Mouse (Mus musculus) MEL (cell line): ENCODE measurements around the gene Lnx2. TPM values are rescaled to one million over a fixed set of nuclear protein-coding genes. Genes with fewer than 3 reads are reported as not detected.

Experiments used
- DNase-seq: peaks from one replicate; pipeline ENCODE4 v3.0.0; 2011; ENCODE audit warnings: low read depth, low spot score
- H3K27ac ChIP-seq: 2 replicates; pipeline ENCODE4 v1.5.1; 2012; ENCODE audit warnings: low read depth, mild to moderate bottlenecking, control low read depth, low read length, moderate library complexity; ENCODE audit not compliant: control insufficient read depth
- H3K27me3 ChIP-seq, 2 experiments: fragments of 150-350 bp in 1 of 2; sonication (generic) in 1 of 2; 2 replicates each; pipeline ENCODE4 v1.6.1; 2012; ENCODE audit warnings: low read length in 2 of 2, mild to moderate bottlenecking in 2 of 2, improper control_type of control experiment in 1 of 2, moderate library complexity in 1 of 2; ENCODE audit not compliant: insufficient read depth in 2 of 2, control insufficient read depth in 1 of 2
- H3K36me3 ChIP-seq, 2 experiments: 2 replicates each; pipeline ENCODE4 v1.6.1; 2012 to 2014; ENCODE audit warnings: low read length in 2 of 2, improper control_type of control experiment in 1 of 2, inconsistent platforms in 1 of 2, mild to moderate bottlenecking in 1 of 2; ENCODE audit not compliant: insufficient read depth in 2 of 2, control insufficient read depth in 1 of 2
- H3K4me1 ChIP-seq, 2 experiments: fragments of 150-350 bp in 1 of 2; sonication (generic) in 1 of 2; 2 replicates each; pipeline ENCODE4 v1.6.1; 2012; ENCODE audit warnings: low read length in 2 of 2, improper control_type of control experiment in 1 of 2, mild to moderate bottlenecking in 1 of 2; ENCODE audit not compliant: insufficient read depth in 2 of 2, control insufficient read depth in 1 of 2
- H3K4me3 ChIP-seq, 2 experiments: fragments of 150-350 bp in 1 of 2; sonication (generic) in 1 of 2; 2 replicates each; pipeline ENCODE4 v1.5.1; 2012; ENCODE audit warnings: low read depth in 2 of 2, low read length in 2 of 2, mild to moderate bottlenecking in 2 of 2, moderate library complexity in 2 of 2, control low read depth in 1 of 2, improper control_type of control experiment in 1 of 2; ENCODE audit not compliant: control insufficient read depth in 1 of 2, insufficient read depth in 1 of 2
- H3K79me2 ChIP-seq: 2 replicates; pipeline ENCODE4 v1.6.1; 2012; ENCODE audit warnings: mild to moderate bottlenecking, low read length, moderate library complexity; ENCODE audit not compliant: control insufficient read depth, poor library complexity, insufficient read depth
- H3K9ac ChIP-seq: 2 replicates; pipeline ENCODE4 v1.6.1; 2012; ENCODE audit warnings: low read depth, mild to moderate bottlenecking, control low read depth, low read length, moderate library complexity; ENCODE audit not compliant: control insufficient read depth, poor library complexity, severe bottlenecking
- H3K9me3 ChIP-seq: fragments of 150-350 bp; sonication (generic); replicated peaks from 2 replicates; pipeline ENCODE4 v1.6.1; 2012; ENCODE audit warnings: mild to moderate bottlenecking, low read length, improper control_type of control experiment, moderate library complexity; ENCODE audit not compliant: insufficient read depth
- BHLHE40 ChIP-seq: IDR thresholded peaks from 2 replicates; pipeline ENCODE4 v1.6.1; 2012; ENCODE audit warnings: low read depth, mild to moderate bottlenecking, inconsistent platforms, low read length, improper control_type of control experiment, borderline replicate concordance
- CHD1 ChIP-seq: IDR thresholded peaks from 2 replicates; pipeline ENCODE4 v1.6.1; 2012; ENCODE audit warnings: low read depth, mild to moderate bottlenecking, inconsistent platforms, low read length, improper control_type of control experiment
- CHD2 ChIP-seq: IDR thresholded peaks from 2 replicates; pipeline ENCODE4 v1.6.1; 2011; ENCODE audit warnings: low read length, improper control_type of control experiment
- ELF1 ChIP-seq: IDR thresholded peaks from 2 replicates; pipeline ENCODE4 v1.6.1; 2014; ENCODE audit warnings: low read depth, mild to moderate bottlenecking, inconsistent platforms, low read length, improper control_type of control experiment, moderate library complexity
- EP300 ChIP-seq, 2 experiments: IDR thresholded peaks; 2 replicates each; pipeline ENCODE4 v1.6.1; 2011; ENCODE audit warnings: improper control_type of control experiment in 2 of 2, low read length in 2 of 2, low read depth in 1 of 2, mild to moderate bottlenecking in 1 of 2
- GABPA ChIP-seq: IDR thresholded peaks from 2 replicates; pipeline ENCODE4 v1.6.1; 2012; ENCODE audit warnings: low read depth, mild to moderate bottlenecking, inconsistent platforms, low read length, improper control_type of control experiment, moderate library complexity
- GATA1 ChIP-seq: IDR thresholded peaks from 2 replicates; pipeline ENCODE4 v1.6.1; 2011; ENCODE audit warnings: low read depth, low read length, improper control_type of control experiment
- MAZ ChIP-seq: IDR thresholded peaks from 2 replicates; pipeline ENCODE4 v1.6.1; 2012; ENCODE audit warnings: low read depth, mild to moderate bottlenecking, inconsistent platforms, low read length, improper control_type of control experiment
- MYB ChIP-seq: IDR thresholded peaks from 2 replicates; pipeline ENCODE4 v1.6.1; 2011; ENCODE audit warnings: mild to moderate bottlenecking, low read depth, low read length, improper control_type of control experiment
- MYC ChIP-seq: IDR thresholded peaks from 2 replicates; pipeline ENCODE4 v1.6.1; 2011; ENCODE audit warnings: low read depth, mild to moderate bottlenecking, low read length, improper control_type of control experiment, moderate library complexity
- NELFE ChIP-seq: IDR thresholded peaks from 2 replicates; pipeline ENCODE4 v1.6.1; 2011; ENCODE audit warnings: low read depth, low read length, improper control_type of control experiment
- NRF1 ChIP-seq: IDR thresholded peaks from 2 replicates; pipeline ENCODE4 v1.6.1; 2014; ENCODE audit warnings: low read depth, mild to moderate bottlenecking, inconsistent platforms, low read length, improper control_type of control experiment, moderate library complexity; ENCODE audit not compliant: poor library complexity, insufficient read depth, severe bottlenecking
- POLR2A ChIP-seq, 2 experiments: IDR thresholded peaks; 2 replicates each; pipeline ENCODE4 v1.6.1; 2011 to 2012; ENCODE audit warnings: low read length in 2 of 2, mild to moderate bottlenecking in 2 of 2, control low read depth in 1 of 2, improper control_type of control experiment in 1 of 2, low read depth in 1 of 2, moderate library complexity in 1 of 2; ENCODE audit not compliant: control insufficient read depth in 1 of 2, insufficient read depth in 1 of 2, poor library complexity in 1 of 2
- RCOR1 ChIP-seq: IDR thresholded peaks from 2 replicates; pipeline ENCODE4 v1.6.1; 2012; ENCODE audit warnings: low read depth, mild to moderate bottlenecking, inconsistent platforms, low read length, improper control_type of control experiment
- SIN3A ChIP-seq: IDR thresholded peaks from 2 replicates; pipeline ENCODE4 v1.6.1; 2012; ENCODE audit warnings: low read length, improper control_type of control experiment, inconsistent platforms
- SMC3 ChIP-seq: IDR thresholded peaks from 2 replicates; pipeline ENCODE4 v1.6.1; 2011; ENCODE audit warnings: low read depth, low read length, improper control_type of control experiment
- TBP ChIP-seq: IDR thresholded peaks from 2 replicates; pipeline ENCODE4 v1.8.0; 2011; ENCODE audit warnings: low read depth, low read length, improper control_type of control experiment
- UBTF ChIP-seq: IDR thresholded peaks from 2 replicates; pipeline ENCODE4 v1.6.1; 2012; ENCODE audit warnings: low read depth, mild to moderate bottlenecking, inconsistent platforms, low read length, improper control_type of control experiment, moderate library complexity, borderline replicate concordance; ENCODE audit not compliant: insufficient read depth
- USF2 ChIP-seq, 2 experiments: IDR thresholded peaks; 2 replicates each; pipeline ENCODE4 v1.6.1; 2011 to 2012; ENCODE audit warnings: improper control_type of control experiment in 2 of 2, low read length in 2 of 2, borderline replicate concordance in 1 of 2, inconsistent platforms in 1 of 2, low read depth in 1 of 2, mild to moderate bottlenecking in 1 of 2; ENCODE audit not compliant: insufficient read depth in 1 of 2
- ZC3H11A ChIP-seq: IDR thresholded peaks from 2 replicates; pipeline ENCODE4 v1.6.1; 2012; ENCODE audit warnings: low read depth, mild to moderate bottlenecking, inconsistent platforms, low read length, improper control_type of control experiment
- ZKSCAN1 ChIP-seq: IDR thresholded peaks from 2 replicates; pipeline ENCODE4 v1.6.1; 2012; ENCODE audit warnings: low read depth, mild to moderate bottlenecking, inconsistent platforms, low read length, improper control_type of control experiment, moderate library complexity
- ZNF384 ChIP-seq: IDR thresholded peaks from 2 replicates; pipeline ENCODE4 v1.6.1; 2012; ENCODE audit warnings: low read depth, mild to moderate bottlenecking, inconsistent platforms, low read length, improper control_type of control experiment
- polyA plus RNA-seq, 2 experiments: library from polyadenylated mRNA; stranded (reverse) in 1 of 2; unstranded in 1 of 2; fragments of >175 nt in 1 of 2; fragments of >200 nt in 1 of 2; gene quantifications; 2 replicates each; pipeline versions ENCODE4 v1.2.1 to v1.2.4; 2012; ENCODE audit warnings: low replicate concordance in 2 of 2, low read depth in 1 of 2; ENCODE audit not compliant: insufficient read length in 2 of 2, insufficient read depth in 1 of 2, missing spikeins in 1 of 2
- total RNA-seq: library from RNA; depleted of rRNA; stranded (reverse); fragments of 300-350 nt; gene quantifications from 2 replicates; pipeline ENCODE4 v1.2.3, GENCODE M21; 2012

Gene Lnx2
- total and polyA plus RNA-seq, 3 experiments, result 22.0 to 26.1 TPM; not detected in 1

DNA sequence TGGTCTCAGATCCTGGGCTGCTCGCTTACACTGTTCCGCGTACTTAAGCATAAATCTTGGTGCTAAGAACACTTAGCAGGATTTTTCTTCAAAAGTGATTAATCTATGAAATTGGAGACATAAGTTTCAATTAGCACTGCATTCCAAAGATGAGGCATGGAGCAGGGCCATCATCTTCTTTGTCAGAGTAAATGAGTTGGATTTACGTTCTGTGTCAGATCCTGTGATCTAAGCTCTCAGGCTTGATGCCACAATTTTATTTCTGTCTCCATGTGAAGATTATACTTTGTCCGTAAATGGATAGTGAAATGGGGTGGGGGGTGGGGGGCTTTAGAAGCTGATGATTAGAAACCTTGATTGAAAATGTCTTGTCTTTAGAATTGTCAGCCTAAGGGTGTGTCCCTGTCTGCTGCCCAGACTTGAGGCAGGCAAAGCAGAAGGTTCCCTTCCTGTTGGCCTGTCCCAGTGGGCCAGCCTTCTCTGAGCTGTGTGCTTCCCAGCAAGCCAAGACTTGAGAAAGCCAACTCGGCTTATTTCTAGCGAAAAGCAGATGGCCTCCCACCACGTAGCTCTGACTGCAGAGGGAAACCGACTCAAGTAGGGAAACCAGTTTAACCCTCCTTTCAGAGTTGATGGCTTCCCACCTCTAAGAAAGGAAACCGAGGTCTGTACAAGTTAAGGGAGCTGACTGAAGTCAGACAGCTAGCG is 14.0 kb upstream of the Lnx2 start:
- no peak overlapping the region for H3K4me3 ChIP-seq
- no peak for DNase-seq
- no peak for TF ChIP-seq POLR2A (IDR thresholded peaks at IDR 0.05; ENCODE audit: control insufficient read depth in 1 of 2, insufficient read depth in 1 of 2, low read depth in 1 of 2, low read length in 2 of 2, poor library complexity in 1 of 2)
- TF ChIP-seq TBP, result no peak
- TF ChIP-seq CHD1, result no peak
- TF ChIP-seq BHLHE40, result no peak
- TF ChIP-seq SMC3, result no peak
- TF ChIP-seq GABPA, result no peak
- no peak for TF ChIP-seq MAZ
- TF ChIP-seq ZNF384, result no peak
- no peak for TF ChIP-seq ELF1
- no peak for TF ChIP-seq USF2 (IDR thresholded peaks at IDR 0.05; ENCODE audit: borderline replicate concordance in 1 of 2, insufficient read depth in 1 of 2, low read depth in 1 of 2, low read length in 2 of 2)
- TF ChIP-seq RCOR1, result no peak
- H3K4me1 ChIP-seq, result peaks cover 4 to 8% of the 10 kb centered on the region in 2 experiments; a peak in 2 of 4 replicates
- H3K9ac ChIP-seq, result no peak overlapping the region
- no peaks in the 10 kb centered on the region for H3K9me3 ChIP-seq
- H3K27me3 ChIP-seq, result no peaks in the 10 kb centered on the region
- H3K79me2 ChIP-seq, result peaks cover 9% of the 10 kb centered on the region
- H3K36me3 ChIP-seq, result peaks cover 2 to 11% of the 10 kb centered on the region in 2 experiments
- H3K27ac ChIP-seq, result no peak overlapping the region

DNA sequence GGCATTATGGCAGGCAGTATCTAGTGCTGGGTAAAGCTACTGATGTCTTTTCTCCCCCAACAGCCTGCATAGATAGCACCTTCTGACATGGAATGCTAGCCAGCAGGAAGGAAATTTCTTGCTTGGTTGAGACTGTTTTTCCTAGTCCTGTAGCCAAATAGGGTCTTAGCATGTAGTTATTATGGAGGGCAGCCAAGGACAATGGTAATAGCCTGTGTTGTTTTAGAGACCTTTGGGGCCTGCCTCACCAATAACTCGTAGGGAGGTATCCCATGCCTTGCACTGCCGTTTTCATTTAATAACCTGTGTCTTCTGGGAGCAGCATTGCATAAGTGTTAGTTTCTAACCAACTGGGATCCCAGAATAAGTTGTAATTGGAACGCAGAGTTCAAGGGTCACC is 13.4 kb upstream of the Lnx2 start:
- peaks cover 2 to 12% of the 10 kb centered on the region in 2 experiments for H3K36me3 ChIP-seq

More for the DNA sequence above, 13.4 kb upstream of the Lnx2 start:
- Histone ChIP-seq H3K79me2 (peaks cover 9% of the 10 kb centered on the region), H3K4me3 (no peak overlapping the region), H3K9me3 (no peaks in the 10 kb centered on the region), H3K4me1 (peaks cover 4 to 8% of the 10 kb centered on the region in 2 experiments; a peak in 2 of 4 replicates), H3K27ac (no peak overlapping the region), H3K27me3 (no peaks in the 10 kb centered on the region), H3K9ac (no peak overlapping the region)
- no peak for DNase-seq
- no peak for TF ChIP-seq MYB
- no peak for TF ChIP-seq NELFE
- TF ChIP-seq UBTF, result no peak
- no peak for TF ChIP-seq ELF1
- no peak for TF ChIP-seq ZKSCAN1
- TF ChIP-seq GATA1, result no peak
- TF ChIP-seq SIN3A, result no peak
- no peak for TF ChIP-seq ZC3H11A
- no peak for TF ChIP-seq EP300 (IDR thresholded peaks at IDR 0.05; ENCODE audit: low read depth in 1 of 2, low read length in 2 of 2)
- TF ChIP-seq NRF1, result no peak
- no peak for TF ChIP-seq POLR2A (IDR thresholded peaks at IDR 0.05; ENCODE audit: control insufficient read depth in 1 of 2, insufficient read depth in 1 of 2, low read depth in 1 of 2, low read length in 2 of 2, poor library complexity in 1 of 2)
- no peak for TF ChIP-seq MYC
- TF ChIP-seq CHD2, result no peak
